Mouse (Mus musculus) heart, postnatal 36 days (tissue): ENCODE results near the gene Rab11fip5. TPM values are rescaled to one million over a fixed set of nuclear protein-coding genes. Genes with fewer than 3 reads are reported as not detected.

ENCODE experiments used
- DNase-seq, 2 experiments: peaks; one replicate each; pipeline ENCODE4 v3.0.0; 2021 to 2022
- intact Hi-C: fragments of 180-260 bp; cut with DNase I; formaldehyde crosslinking; loops from one replicate; pipeline ENCODE4 v1.15.1; 2025
- total RNA-seq, 2 experiments: library from RNA; stranded (reverse); gene quantifications; 2 replicates each; pipeline ENCODE4 v1.2.3; 2021

Gene Rab11fip5
- total RNA-seq, 2 experiments from 2014 or later = 65.0 to 67.0 TPM

DNA sequence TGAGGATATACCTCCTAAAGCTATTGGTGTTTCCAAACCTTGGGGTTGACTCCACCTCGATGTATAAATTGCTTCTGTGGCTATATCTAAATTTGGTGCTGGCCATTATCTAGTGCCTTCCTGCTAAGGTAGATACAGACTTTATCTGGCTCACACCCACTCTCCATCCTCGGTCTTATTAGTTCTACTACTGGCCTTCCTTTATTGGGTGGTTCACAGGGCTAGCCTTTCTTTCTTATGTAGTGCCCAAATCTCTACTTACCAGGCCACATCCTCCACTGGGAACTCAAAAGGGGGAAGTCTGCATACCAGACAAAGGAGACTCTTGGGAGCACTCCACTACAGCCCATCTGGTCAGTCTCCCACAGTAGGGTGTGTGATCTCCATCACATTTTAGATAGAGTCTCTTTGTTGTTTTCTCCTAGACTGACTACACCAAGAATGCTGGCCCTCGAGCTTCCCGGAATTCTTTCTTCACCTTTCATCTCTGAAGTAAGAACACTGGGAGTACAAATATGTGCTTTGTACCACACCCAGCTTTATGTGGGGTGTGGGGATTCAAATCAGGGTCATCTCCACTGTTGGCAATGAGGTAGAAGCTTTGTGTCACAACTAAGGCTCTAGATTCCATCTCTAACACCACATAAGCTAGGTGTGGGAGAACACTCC, 2.8 kb upstream of the Rab11fip5 start:
- intact Hi-C loops = no loop called here
- no peak for DNase-seq

DNA sequence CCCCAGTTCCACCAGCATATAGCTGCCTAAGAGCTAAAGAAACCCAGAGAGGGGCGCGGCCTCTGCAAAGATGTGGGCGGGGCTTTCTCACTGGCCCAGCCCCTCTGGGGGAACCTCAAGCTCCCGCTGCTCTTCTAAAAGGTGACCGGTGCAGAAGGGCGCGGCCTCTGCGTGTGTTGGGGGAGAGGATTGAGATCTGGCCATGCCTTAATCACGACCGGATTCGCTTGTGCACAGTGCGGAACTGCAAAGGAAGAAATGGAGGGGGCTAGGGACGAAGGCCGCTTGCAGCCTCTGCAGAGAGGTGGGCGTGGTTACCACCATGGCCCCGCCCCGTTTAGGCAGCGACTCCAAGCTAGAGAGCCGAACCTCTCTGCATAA, 290 bp upstream of the Rab11fip5 start:
- intact Hi-C loops = no loop called here
- DNase-seq = peak; percentile 95 to 98

DNA sequence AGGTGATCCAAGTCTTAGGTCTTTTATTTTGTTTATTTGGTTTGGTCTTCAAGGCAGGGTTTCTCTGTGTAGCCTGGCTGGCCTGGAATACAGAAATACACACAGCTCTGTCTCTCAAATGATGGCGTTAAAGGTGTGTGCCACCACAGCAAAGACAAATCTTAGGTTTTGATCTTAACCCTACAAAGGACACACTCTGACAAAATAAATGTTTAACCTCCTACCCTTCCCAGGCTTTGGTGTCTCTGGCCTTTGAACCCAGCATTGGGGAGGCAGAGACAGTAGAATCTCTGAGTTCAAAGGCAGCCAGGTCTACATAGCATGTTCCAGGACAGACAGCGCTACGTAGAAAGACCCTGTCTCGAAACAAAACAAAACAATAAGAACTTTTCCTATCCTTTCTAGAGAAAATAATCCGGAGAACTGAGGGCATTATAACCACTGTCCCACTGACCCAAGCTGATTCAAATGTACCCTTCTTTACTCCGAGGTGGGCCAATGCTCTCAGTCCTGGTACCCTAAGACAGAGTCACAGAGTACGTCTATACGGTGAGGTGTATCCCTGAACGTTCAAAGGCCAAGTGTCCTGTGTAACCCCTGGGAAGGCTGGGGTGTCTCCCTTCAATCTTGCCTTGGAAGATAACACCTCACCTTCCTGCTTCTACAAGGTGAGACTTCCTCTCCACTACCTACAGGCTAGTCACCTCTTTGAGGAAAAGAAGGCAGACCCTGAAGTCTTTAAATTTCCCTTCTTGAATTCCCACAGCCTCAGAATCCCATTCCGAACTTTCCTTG, 1.2 kb downstream of the Rab11fip5 start:
- no peak for DNase-seq
- intact Hi-C loops = no loop called here

DNA sequence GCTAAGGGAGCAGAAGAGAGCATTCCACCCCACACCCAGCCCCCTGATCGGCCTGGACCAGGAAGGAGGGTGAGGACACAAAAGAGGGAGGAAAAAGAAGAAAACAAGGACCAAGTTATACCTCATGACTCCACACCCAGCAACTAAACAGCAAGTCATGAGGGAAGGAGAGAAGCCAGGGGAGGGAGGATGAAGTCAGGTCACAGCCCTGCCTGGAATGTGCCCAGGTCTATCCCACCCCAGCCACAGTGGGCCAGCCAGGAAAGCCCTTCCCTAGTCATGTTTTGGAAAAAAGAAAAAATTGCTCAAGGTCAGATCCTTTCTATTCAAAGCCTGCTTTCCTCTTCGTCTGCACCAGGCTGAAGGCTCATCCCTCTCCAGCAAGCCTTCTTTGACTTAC, 1.9 kb downstream of the Rab11fip5 start:
- intact Hi-C loops = no loop called here

DNA sequence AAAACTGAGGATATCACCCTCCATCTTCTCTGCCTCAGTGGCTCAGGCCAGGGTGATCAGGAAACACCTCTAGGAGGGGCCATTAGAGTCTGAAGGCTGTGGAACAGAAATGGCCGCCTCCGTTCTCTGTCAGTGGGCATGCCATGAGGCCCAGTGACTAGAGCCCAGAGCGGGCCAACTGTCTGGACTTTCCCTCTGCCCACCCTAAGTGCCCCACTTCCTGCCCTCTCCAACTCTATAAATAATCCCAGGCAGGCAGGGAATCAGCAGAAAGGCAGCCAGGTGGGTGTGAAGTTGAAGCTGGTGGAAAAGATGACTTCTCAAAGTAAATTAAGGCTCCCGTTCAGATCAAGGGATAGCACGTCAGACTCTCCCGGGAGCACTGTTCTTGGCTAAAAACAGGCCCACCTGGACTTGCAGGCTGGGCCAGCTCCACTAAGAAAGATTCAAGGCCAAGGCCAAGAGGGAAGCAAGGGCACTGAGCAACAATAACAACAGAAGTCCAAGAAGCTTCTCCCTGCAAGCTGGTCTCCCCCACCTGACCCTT, 2.5 kb downstream of the Rab11fip5 start:
- no peak for DNase-seq
- intact Hi-C loops = no loop called here

More for the DNA sequence above, 1.9 kb downstream of the Rab11fip5 start:
- DNase-seq = peak in 1 of 2 experiments; percentile 40

DNA sequence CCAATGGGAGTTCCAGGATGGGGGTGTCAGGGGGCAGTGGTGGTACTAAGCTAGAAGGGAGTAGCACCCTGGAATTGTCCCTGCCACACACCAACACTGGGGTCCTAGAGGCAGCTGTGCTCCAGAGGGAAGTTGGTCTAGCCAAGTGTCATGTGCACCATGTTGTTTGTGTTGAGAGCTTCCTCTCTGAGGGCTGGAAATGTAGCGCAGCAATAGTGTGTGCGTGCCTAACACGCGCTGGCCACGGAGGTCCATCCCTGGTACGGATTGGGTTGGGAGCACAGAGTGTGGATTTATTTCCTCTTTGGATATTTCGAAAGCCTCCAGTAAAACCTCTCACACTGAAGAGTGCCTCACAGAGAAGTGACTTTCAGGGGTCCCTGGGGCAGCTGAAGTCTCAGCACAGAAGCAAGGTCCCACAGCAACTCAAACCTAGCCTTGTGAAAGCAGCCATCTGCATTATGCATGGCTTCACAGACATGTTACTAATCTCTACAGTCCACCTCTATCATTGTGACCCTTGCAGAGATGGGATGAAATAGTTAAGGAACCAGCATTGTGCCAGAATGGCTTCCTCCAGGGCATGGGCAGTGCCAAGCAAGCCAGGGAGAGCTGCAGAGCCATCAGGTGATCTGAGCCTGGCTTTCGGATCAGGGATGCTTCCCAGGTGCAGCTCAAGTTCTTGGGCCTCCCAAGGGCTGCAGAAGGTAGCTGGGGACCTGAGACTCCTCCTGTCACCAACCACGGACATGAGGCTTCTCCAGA, 3.6 kb downstream of the Rab11fip5 start:
- no peak for DNase-seq
- intact Hi-C loops = no loop called here

DNA sequence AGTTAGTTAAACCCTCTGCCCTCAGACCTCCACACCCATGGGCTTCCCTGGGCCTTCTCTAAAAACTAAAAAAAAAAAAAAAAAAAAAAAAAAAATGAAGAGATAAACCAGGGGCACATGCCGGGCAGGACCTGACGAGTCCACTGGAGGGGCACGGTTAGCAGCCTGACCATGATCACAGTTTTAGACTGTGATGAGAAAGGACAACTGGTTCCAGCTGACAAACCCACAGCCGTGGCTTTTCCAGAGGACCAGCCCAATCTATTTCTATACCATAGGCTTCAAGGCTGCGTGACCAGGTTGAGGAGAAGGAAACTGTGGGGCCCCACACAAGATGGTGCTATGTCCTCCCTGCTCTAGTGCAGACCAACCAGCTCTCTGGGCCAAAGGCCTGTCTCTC, 4.4 kb downstream of the Rab11fip5 start:
- DNase-seq = no peak
- intact Hi-C loops = no loop called here

DNA sequence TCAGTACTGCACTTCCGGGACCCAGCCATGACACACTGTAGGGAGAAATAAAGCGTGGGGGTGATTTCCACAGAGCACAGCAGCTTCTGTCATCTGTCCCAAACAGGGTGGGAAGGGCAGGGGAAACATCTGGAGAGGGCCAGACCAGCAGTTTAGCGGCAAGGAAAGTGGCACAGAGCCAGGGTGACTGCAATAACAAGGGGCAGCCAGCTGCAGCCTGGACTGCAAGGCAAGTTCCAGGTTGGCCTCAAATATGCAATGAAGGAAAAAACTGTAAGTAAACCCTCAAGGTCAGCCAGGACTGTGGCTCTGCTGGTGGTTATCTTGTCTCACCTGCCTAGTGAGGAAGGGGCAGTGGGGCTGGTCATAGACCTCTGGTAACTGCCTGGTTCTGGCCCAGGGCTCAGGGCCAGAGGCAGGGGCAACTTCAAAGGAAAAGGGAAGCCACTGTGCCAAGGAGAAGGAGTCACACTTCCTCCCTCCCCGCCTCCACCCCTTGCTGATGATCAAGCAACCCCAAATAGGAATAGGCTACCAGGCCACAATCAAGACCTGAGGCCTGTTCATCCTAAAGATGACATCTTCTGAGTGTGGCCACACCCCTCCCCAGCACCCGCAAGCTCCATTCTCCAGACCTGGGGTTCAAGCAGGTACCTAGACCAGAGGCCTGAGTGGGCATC, 5.1 kb downstream of the Rab11fip5 start:
- intact Hi-C loops = no loop called here
- peak; percentile 76 to 84 for DNase-seq

DNA sequence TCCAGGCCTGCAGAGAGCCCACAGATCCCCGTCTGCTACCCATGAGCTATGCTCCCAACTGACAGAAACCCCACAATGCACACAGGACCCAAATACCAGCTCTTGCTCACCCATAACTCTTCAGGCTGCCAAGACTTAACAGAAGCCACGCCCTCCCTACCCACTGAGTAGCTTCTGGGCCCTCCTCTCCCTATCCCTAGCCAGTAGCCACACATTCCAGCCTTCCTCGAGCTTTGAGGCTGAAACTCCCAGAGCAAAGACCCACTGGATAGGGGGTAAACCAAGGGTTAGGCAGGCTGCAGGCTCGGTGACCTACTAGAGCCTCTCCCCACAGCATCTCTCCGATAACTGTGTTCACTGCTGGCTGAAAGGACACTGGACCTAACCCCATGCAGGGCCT, 5.7 kb downstream of the Rab11fip5 start:
- intact Hi-C loops = no loop called here
- DNase-seq = no peak

DNA sequence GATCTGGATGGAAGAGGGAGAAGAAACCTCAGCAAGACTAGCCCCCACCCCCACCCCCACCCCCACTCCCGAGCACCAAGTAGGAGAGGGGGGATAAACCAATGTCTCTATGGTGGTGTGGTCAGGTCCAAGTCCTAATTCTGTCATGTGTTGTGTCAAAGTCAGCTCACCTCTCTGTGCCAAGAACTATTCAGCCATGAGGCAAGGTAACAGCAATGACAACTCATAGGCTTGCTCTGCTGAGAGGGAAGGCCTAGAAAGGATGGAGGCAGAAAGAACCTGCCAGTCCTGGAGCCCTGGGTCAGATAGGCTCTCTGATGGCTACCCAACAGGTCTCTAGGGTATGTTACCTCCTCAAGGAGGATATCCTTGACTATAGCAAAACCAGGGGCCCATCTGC, 6.3 kb downstream of the Rab11fip5 start:
- intact Hi-C loops = no loop called here

DNA sequence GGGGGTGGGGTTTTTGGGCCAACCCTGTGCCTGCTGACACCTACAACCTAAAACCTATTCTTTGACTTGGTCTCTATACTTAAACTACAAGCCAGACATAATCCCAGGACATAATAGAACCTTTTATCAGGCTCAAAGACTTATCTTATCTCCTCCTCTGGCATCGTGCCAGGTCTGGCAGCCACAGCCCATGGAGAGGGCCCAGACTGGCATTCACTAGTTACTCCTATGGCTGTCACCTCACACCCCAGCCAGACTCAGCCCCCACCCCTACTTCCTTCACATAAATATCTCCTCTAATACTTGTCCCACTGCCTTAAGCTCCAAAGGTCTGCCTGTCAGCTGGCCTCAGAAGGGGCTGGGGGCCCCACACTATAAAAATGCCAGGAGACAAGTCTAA, 8.0 kb downstream of the Rab11fip5 start:
- intact Hi-C loops = no loop called here
- no peak for DNase-seq

More for the DNA sequence above, 6.3 kb downstream of the Rab11fip5 start:
- DNase-seq = no peak

DNA sequence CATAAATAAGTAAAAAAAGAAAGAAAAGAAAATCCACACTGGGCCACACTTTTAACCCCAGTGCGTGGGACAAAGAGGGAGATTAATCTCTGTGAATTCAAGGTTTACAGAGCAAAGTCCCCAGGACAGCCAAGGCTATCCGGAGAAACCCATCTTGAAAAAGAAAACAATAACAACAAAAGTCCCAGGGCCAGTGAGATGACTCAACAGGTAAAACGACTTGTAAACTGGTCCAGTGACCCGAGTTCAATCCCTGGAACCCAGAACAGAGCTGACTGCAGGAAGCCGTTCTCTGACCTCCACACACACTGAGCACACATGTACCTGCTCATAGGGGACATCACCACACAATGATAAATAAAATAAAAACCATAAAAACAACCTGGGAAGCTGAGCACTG, 10.0 kb downstream of the Rab11fip5 start:
- intact Hi-C loops = no loop called here
- DNase-seq = no peak

DNA sequence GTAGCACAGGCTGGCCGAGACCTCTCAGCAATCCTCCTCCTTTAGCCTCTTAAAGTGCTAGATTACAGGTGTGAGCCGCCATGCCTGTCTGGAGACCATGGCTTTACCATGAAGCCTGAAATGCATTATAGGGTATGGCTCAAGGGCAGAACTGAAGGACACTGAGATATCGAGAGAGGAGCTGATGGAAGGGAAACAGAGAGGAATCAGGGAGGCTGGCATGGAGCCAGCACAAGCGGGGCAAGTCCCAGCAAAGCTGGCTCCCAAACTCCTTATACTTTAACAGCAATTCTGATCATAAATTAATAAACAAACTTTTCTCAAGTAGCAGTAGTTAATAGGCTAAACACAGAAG, 10.6 kb downstream of the Rab11fip5 start:
- intact Hi-C loops = no loop called here
- DNase-seq = no peak

DNA sequence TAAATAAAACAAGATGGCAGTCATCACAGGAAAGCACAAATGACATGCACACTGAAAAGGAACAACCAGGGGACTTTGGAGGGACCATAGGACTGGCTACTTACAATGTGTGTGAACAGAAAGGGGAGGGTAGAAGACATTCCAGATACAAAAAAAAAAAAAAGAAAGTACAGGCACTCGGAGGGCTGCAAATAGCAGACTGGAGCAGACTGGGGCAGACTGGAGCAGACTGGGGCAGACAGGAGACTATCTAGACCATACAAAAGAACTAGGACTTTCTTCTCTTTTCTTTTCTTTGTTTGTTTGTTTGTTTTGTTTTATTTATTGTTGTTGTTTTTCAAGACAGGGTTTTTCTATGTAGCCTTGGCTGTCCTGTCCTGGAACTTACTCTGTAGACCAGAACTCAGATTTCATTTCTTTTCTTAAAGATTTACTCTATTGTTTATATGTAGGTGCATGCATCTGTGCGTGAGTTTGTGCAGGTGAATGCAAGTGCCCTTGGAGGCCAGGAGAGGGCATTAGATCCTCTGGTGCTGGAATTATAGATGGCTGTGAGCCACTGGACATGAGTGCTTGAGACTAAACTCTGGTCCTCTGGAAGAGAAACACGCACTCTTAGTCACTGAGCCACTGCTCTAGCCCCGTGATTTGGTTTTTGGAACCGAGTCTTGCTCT, 11.1 kb downstream of the Rab11fip5 start:
- no peak for DNase-seq
- intact Hi-C loops = no loop called here

DNA sequence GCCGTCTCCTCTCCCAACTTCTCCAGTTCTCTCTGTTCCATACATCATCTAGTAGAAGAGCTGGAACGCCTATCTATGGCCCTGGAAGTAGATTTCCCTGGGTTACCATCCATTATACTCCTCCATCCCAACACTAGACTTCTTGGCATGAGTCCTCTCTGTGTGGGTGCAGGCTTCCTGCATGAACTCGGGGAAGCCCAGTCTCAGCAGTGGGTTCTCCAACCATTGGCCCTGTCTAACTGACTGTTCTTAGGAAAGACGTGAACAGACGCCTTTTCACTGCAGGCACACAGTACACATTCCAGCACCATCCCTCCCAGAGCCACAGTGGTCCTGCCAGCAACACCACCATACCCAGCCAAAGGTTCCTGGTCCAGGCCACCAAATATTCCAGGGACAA, 11.8 kb downstream of the Rab11fip5 start:
- intact Hi-C loops = no loop called here
- no peak for DNase-seq

DNA sequence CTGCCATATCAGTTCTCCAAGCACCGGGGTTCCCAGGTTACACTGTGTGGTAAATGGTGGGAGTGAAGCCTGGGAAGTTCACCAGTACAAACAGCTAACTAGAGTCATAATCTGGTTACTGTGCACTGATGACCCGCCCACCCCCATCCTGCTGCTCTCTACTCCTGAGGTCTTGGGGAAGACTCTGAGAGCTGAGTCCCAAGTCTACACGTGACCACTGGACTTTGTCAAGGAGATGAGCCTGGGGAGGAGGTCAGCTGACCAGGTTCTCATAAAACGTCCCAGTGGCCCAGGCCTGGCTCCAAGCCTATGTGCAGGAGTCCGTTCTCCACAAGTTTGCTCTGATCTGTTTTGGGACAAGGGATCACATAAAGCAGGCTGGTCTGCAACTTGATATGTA, 14.1 kb downstream of the Rab11fip5 start:
- intact Hi-C loops = no loop called here
- no peak for DNase-seq

DNA sequence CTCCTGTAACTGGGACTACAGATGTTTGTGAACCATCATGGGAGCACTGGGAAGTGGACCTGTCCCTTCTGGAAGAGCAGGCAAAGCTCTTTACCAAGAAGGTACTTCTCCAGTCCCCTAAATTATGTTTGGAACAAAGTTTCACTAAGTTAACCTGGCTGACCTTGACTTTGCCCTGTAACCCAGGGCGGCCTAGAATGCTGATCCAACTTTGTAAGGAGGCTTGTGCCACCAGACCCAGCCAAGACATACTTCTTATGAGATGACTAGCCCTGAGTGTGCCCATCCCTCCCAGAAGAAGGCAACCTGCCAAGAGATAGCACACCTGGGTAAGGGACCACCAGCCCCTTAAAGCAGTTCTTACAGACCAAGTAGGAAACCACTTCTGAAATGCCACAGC, 15.6 kb downstream of the Rab11fip5 start:
- DNase-seq = no peak
- intact Hi-C loops = no loop called here

DNA sequence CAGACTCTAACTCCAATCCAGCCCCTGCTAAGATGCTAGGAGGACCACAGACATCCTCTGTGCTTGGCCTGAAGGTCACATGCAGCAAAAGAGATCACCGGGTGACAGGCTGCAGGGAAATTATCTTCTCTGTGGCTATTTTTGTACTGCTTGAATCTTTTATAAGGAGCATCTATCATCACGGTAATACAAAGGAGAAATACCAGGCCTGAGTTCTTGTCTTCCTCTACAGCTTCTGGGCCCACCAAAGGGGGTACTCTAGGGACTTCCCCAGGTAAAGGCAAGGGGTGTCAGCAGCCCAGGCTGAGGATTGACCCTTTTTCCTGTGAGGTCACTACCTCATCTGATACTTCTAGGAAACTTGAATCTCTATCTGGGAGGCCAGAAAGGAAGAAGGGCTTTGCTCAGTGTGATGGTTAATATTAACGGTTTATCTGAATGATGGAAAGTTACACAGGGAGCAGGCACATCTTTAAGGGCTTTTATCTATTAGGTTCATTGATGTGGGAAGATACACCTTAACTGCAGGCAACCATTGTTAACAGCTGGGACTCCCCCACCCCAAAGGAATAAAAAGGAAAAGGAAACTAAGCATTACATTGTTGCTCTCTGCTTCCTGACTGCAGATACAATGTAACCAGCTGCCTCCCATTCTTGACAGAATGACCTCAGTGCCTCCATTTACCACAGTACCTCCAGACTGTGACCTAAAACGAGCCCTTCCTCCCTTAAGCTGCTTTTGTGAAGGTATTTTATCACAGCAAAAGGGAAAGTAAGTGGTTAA, 17.6 kb downstream of the Rab11fip5 start:
- intact Hi-C loops = no loop called here

DNA sequence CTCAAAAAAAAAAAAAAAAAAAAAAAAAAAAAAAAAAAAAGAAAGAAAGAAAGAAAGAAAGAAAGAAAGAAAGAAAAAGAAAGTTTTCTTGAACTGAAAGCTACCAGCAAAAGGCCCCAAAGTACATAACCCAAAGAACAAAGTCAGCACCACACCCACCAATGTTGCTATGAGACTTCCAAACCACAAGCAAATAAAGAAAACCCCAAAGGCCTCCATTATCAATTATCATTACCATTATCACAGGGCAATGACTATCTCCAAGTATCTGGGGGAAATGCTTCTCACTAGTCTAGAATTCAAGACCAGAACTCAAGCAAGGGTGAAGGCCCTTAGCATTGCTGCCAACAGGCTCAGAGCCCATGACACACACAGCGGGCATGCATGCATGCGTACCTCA, 18.7 kb downstream of the Rab11fip5 start:
- intact Hi-C loops = no loop called here
- DNase-seq = no peak

More for the DNA sequence above, 17.6 kb downstream of the Rab11fip5 start:
- DNase-seq = no peak
